Mouse (Mus musculus): Measurements from ENCODE around the gene Vwa3a. TPM values are rescaled to one million over a fixed set of nuclear protein-coding genes. Genes with fewer than 3 reads are reported as not detected.

Vwa3a gene
- polyA plus RNA-seq (2015; fragmentation: Nextera tagmentation; extraction: Ambion mirVana), result 0.38 and 0.44 TPM in 2 replicates

GRCm38 (mm10) chr7:120739018-120739417, at the start of gene Vwa3a:
Gene Vwa3a, plus strand, starts transcription at chr7:120739318.
- 69% methylated on average over 6 of the region's 6 CpGs for WGBS

GRCm38 (mm10) chr7:120690634-120691033, 48.5 kb upstream of the Vwa3a start:
- Histone ChIP-seq H3K27me3 (replicated peaks; ENCODE audit: control insufficient read depth, insufficient read depth, low read length) (no peaks in the 10 kb centered on the region), H3K4me3 (ENCODE audit: low read length) (no peak overlapping the region), H3K27ac (ENCODE audit: low read length) (no peak overlapping the region), H3K36me3 (ENCODE audit: control insufficient read depth, insufficient read depth, low read length) (no peaks in the 10 kb centered on the region), H3K4me2 (ENCODE audit: low read depth, low read length) (no peak overlapping the region), H3K9ac (ENCODE audit: low read depth, low read length) (no peak overlapping the region), H3K9me3 (ENCODE audit: control insufficient read depth, low read length) (no peaks in the 10 kb centered on the region), H3K4me1 (ENCODE audit: control insufficient read depth, insufficient read depth, low read length) (no peaks in the 10 kb centered on the region)
- ATAC-seq, result no peak
- 79% methylated on average over 4 of the region's 4 CpGs for WGBS

More at GRCm38 (mm10) chr7:120739018-120739417, at the start of gene Vwa3a:
- Histone ChIP-seq H3K9me3 (ENCODE audit: control insufficient read depth, low read length) (no peaks in the 10 kb centered on the region), H3K27ac (ENCODE audit: low read length) (no peak within 1 kb of the TSS), H3K4me3 (ENCODE audit: low read length) (no peak within 1 kb of the TSS), H3K4me2 (ENCODE audit: low read depth, low read length) (no peak within 1 kb of the TSS), H3K36me3 (ENCODE audit: control insufficient read depth, insufficient read depth, low read length) (no peaks in the 10 kb centered on the region), H3K27me3 (replicated peaks; ENCODE audit: control insufficient read depth, insufficient read depth, low read length) (no peaks in the 10 kb centered on the region), H3K9ac (ENCODE audit: low read depth, low read length) (no peak within 1 kb of the TSS), H3K4me1 (ENCODE audit: control insufficient read depth, insufficient read depth, low read length) (peaks cover 8% of the 10 kb centered on the region)
- ATAC-seq, result no peak

DNA sequence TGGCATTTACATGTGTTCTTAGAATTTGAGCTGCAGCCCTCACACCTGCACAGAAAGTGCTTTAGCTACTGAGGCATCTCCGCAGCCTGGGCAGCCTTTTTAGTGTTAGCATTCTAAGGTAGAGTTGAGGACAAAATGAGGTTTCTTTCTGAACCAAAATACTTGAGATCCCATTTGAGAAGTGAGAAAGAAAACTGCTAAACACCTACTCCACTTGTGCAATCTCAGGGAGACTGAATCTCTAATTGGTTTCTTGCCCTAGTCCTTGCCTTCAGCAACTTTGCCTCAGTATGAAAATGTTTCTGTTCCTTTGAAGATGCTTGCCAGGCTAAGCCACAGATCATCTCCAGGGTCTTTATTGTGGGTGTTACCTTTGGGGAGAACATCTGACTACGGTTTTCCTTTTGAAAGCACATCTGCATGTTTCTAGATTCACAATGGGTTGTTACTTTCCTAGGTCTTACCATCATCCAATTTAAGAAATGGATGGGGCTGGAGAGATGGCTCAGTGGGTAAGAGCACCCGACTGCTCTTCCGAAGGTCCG, 45.2 kb upstream of the Vwa3a start:
- no peak overlapping the region for H3K27ac ChIP-seq (ENCODE audit: low read length)
- ATAC-seq, result no peak
- 95% methylated on average over 5 of the region's 5 CpGs for WGBS
- no peaks in the 10 kb centered on the region for H3K36me3 ChIP-seq (ENCODE audit: control insufficient read depth, insufficient read depth, low read length)
- no peak overlapping the region for H3K4me3 ChIP-seq (ENCODE audit: low read length)
- H3K27me3 ChIP-seq (replicated peaks; ENCODE audit: control insufficient read depth, insufficient read depth, low read length), result no peaks in the 10 kb centered on the region
- no peak overlapping the region for H3K9ac ChIP-seq (ENCODE audit: low read depth, low read length)
- no peak overlapping the region for H3K4me2 ChIP-seq (ENCODE audit: low read depth, low read length)
- H3K4me1 ChIP-seq (ENCODE audit: control insufficient read depth, insufficient read depth, low read length), result no peaks in the 10 kb centered on the region
- H3K9me3 ChIP-seq (ENCODE audit: control insufficient read depth, low read length), result no peaks in the 10 kb centered on the region

DNA sequence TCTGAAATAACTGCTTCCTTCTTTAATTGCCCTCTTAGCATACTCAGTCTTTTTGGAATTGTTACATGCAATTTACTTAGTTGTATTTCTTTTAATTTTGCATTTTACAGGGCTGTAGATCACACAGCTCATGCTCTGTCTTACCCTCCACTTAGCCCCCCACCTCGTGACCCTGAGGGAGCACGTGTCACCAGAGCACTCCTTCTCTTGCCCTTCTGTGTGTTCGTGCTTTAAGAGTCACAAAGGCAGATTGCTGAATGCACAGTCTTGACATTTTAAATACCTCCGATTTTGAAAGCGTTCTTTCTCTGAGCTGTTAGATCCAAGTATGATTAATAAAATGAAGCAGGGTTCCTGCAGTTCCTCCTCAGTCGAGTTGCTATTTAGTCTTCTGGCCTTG, 43.9 kb upstream of the Vwa3a start:
- Histone ChIP-seq H3K9me3 (ENCODE audit: control insufficient read depth, low read length) (no peaks in the 10 kb centered on the region), H3K9ac (ENCODE audit: low read depth, low read length) (no peak overlapping the region), H3K27me3 (replicated peaks; ENCODE audit: control insufficient read depth, insufficient read depth, low read length) (no peaks in the 10 kb centered on the region), H3K36me3 (ENCODE audit: control insufficient read depth, insufficient read depth, low read length) (no peaks in the 10 kb centered on the region), H3K27ac (ENCODE audit: low read length) (no peak overlapping the region), H3K4me2 (ENCODE audit: low read depth, low read length) (no peak overlapping the region), H3K4me1 (ENCODE audit: control insufficient read depth, insufficient read depth, low read length) (no peaks in the 10 kb centered on the region), H3K4me3 (ENCODE audit: low read length) (no peak overlapping the region)
- ATAC-seq, result no peak
- 39% methylated on average over 6 of the region's 6 CpGs for WGBS

DNA sequence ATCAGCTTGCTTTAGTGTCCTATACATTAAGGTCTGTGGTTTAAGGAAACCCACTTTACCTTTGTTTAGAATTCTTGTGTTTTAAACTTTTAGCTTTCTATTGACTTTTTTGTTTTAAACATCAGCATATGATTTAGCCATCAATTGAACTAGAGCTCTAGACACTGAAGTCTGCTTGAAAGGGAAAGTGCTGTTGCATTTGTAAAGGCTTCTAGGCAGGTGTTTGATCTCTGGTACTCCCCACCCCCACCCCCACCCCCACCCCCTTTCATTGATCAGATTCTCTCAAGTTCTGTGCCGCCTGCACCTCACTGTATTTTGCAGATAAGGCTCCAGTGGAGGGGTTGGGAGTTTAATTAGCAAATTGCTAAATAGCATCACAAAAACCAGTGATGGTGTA, 43.5 kb upstream of the Vwa3a start:
- H3K4me3 ChIP-seq (ENCODE audit: low read length), result no peak overlapping the region
- WGBS, result 75% methylated on average over 1 of the region's 1 CpGs
- no peaks in the 10 kb centered on the region for H3K27me3 ChIP-seq (replicated peaks; ENCODE audit: control insufficient read depth, insufficient read depth, low read length)
- no peak for ATAC-seq
- no peak overlapping the region for H3K9ac ChIP-seq (ENCODE audit: low read depth, low read length)
- H3K27ac ChIP-seq (ENCODE audit: low read length), result no peak overlapping the region
- no peaks in the 10 kb centered on the region for H3K36me3 ChIP-seq (ENCODE audit: control insufficient read depth, insufficient read depth, low read length)
- no peaks in the 10 kb centered on the region for H3K4me1 ChIP-seq (ENCODE audit: control insufficient read depth, insufficient read depth, low read length)
- no peak overlapping the region for H3K4me2 ChIP-seq (ENCODE audit: low read depth, low read length)
- H3K9me3 ChIP-seq (ENCODE audit: control insufficient read depth, low read length), result no peaks in the 10 kb centered on the region

- no peak for ATAC-seq
- H3K4me3 ChIP-seq (ENCODE audit: low read length), result no peak overlapping the region
- no peak overlapping the region for H3K9ac ChIP-seq (ENCODE audit: low read depth, low read length)
- WGBS, result 91% methylated on average over 2 of the region's 2 CpGs
- no peaks in the 10 kb centered on the region for H3K27me3 ChIP-seq (replicated peaks; ENCODE audit: control insufficient read depth, insufficient read depth, low read length)
- H3K27ac ChIP-seq (ENCODE audit: low read length), result no peak overlapping the region
- H3K4me2 ChIP-seq (ENCODE audit: low read depth, low read length), result no peak overlapping the region
- no peaks in the 10 kb centered on the region for H3K36me3 ChIP-seq (ENCODE audit: control insufficient read depth, insufficient read depth, low read length)
- H3K4me1 ChIP-seq (ENCODE audit: control insufficient read depth, insufficient read depth, low read length), result no peaks in the 10 kb centered on the region
- H3K9me3 ChIP-seq (ENCODE audit: control insufficient read depth, low read length), result no peaks in the 10 kb centered on the region
Observed at GRCm38 (mm10) chr7:120696331-120696730, 42.8 kb upstream of the Vwa3a start.

DNA sequence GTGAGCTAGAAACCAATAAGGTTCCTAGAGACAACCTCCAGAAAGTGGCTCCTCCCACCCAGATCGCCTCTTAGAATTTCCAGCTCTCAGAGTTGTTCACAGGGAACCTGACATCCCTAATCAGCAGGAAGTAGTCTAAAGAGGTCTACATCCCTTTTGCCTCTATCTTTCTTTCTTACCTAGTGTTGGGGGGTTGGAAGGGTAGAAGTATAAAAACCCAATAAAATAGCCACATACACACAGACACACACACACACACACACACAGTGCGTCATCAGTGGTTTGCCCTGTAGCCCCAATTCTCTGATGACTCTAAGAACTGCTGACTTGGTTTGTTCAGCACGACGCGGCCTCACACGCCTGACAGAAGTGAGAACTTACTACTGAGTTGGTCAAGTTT, 39.5 kb upstream of the Vwa3a start:
- Histone ChIP-seq H3K4me1 (ENCODE audit: control insufficient read depth, insufficient read depth, low read length) (no peaks in the 10 kb centered on the region), H3K9ac (ENCODE audit: low read depth, low read length) (no peak overlapping the region), H3K4me2 (ENCODE audit: low read depth, low read length) (no peak overlapping the region), H3K27ac (ENCODE audit: low read length) (no peak overlapping the region), H3K4me3 (ENCODE audit: low read length) (no peak overlapping the region), H3K27me3 (replicated peaks; ENCODE audit: control insufficient read depth, insufficient read depth, low read length) (no peaks in the 10 kb centered on the region), H3K36me3 (ENCODE audit: control insufficient read depth, insufficient read depth, low read length) (no peaks in the 10 kb centered on the region), H3K9me3 (ENCODE audit: control insufficient read depth, low read length) (no peaks in the 10 kb centered on the region)
- ATAC-seq, result no peak
- WGBS, result 88% methylated on average over 6 of the region's 6 CpGs

- Histone ChIP-seq H3K4me3 (ENCODE audit: low read length) (no peak overlapping the region), H3K9ac (ENCODE audit: low read depth, low read length) (no peak overlapping the region), H3K4me1 (ENCODE audit: control insufficient read depth, insufficient read depth, low read length) (no peaks in the 10 kb centered on the region), H3K27me3 (replicated peaks; ENCODE audit: control insufficient read depth, insufficient read depth, low read length) (no peaks in the 10 kb centered on the region), H3K36me3 (ENCODE audit: control insufficient read depth, insufficient read depth, low read length) (no peaks in the 10 kb centered on the region), H3K9me3 (ENCODE audit: control insufficient read depth, low read length) (no peaks in the 10 kb centered on the region), H3K4me2 (ENCODE audit: low read depth, low read length) (no peak overlapping the region), H3K27ac (ENCODE audit: low read length) (no peak overlapping the region)
- no peak for ATAC-seq
- 56% methylated on average over 3 of the region's 3 CpGs for WGBS
Observed at GRCm38 (mm10) chr7:120703888-120704287, 35.2 kb upstream of the Vwa3a start.

GRCm38 (mm10) chr7:120712071-120712470, 27.0 kb upstream of the Vwa3a start:
- H3K9ac ChIP-seq (ENCODE audit: low read depth, low read length), result no peak overlapping the region
- H3K4me1 ChIP-seq (ENCODE audit: control insufficient read depth, insufficient read depth, low read length), result no peaks in the 10 kb centered on the region
- no peak overlapping the region for H3K4me3 ChIP-seq (ENCODE audit: low read length)
- whole genome bisulfite sequencing, result 86% methylated on average over 2 of the region's 2 CpGs
- no peak overlapping the region for H3K4me2 ChIP-seq (ENCODE audit: low read depth, low read length)
- no peaks in the 10 kb centered on the region for H3K36me3 ChIP-seq (ENCODE audit: control insufficient read depth, insufficient read depth, low read length)
- H3K27ac ChIP-seq (ENCODE audit: low read length), result no peak overlapping the region
- H3K27me3 ChIP-seq (replicated peaks; ENCODE audit: control insufficient read depth, insufficient read depth, low read length), result no peaks in the 10 kb centered on the region
- H3K9me3 ChIP-seq (ENCODE audit: control insufficient read depth, low read length), result no peaks in the 10 kb centered on the region
- ATAC-seq, result no peak

DNA sequence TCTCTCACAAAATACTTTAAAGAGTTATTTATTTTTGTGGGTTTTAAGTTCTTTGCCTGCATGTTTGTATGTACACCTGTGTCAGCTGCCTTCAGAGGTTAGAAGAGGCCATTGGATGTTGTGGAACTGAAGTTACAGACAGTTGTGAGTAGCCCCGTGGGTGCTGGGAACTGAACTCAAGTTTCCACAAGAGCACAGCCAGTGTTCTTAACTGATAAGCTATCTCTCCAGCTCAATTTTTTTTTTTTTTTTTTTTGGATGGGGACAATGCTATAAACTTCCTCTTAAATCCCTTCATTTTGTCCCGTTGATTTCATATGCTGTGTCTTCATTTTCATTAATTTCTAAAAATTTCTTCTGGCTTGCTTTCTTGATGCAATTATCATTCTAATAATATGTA, 25.9 kb upstream of the Vwa3a start:
- 92% methylated on average over 2 of the region's 2 CpGs for WGBS
- no peaks in the 10 kb centered on the region for H3K4me1 ChIP-seq (ENCODE audit: control insufficient read depth, insufficient read depth, low read length)
- H3K4me2 ChIP-seq (ENCODE audit: low read depth, low read length), result no peak overlapping the region
- no peaks in the 10 kb centered on the region for H3K36me3 ChIP-seq (ENCODE audit: control insufficient read depth, insufficient read depth, low read length)
- no peaks in the 10 kb centered on the region for H3K27me3 ChIP-seq (replicated peaks; ENCODE audit: control insufficient read depth, insufficient read depth, low read length)
- no peak overlapping the region for H3K27ac ChIP-seq (ENCODE audit: low read length)
- no peak for ATAC-seq
- H3K4me3 ChIP-seq (ENCODE audit: low read length), result no peak overlapping the region
- no peaks in the 10 kb centered on the region for H3K9me3 ChIP-seq (ENCODE audit: control insufficient read depth, low read length)
- no peak overlapping the region for H3K9ac ChIP-seq (ENCODE audit: low read depth, low read length)

Data from intestine, embryonic 16.5 days (tissue).